Mouse (Mus musculus) limb, embryonic 10.5 days (tissue): ENCODE measurements at regions not wholly inside any gene's neighbourhood (a gene's known extent, or its start where the extent isn't known, plus 50 kb on each side); places are given as distances from the start of the nearest gene placed in this dataset.

Experiments used
- DNase-seq: peaks from one replicate; pipeline ENCODE4 v3.0.0-alpha.2; 2017; ENCODE audit warnings: low spot score
- H3K27ac ChIP-seq: fragments of 300-500 bp; sonication (generic); 2 replicates; pipeline ENCODE4 v1.5.1; 2016; ENCODE audit warnings: mild to moderate bottlenecking
- H3K27me3 ChIP-seq: fragments of 300-500 bp; sonication (generic); 2 replicates; pipeline ENCODE4 v1.6.1; 2016; ENCODE audit warnings: low read depth, mild to moderate bottlenecking; ENCODE audit not compliant: poor library complexity, severe bottlenecking
- H3K36me3 ChIP-seq: fragments of 300-500 bp; sonication (generic); 2 replicates; pipeline ENCODE4 v1.6.1; 2016; ENCODE audit warnings: mild to moderate bottlenecking, moderate library complexity
- H3K4me1 ChIP-seq: fragments of 300-500 bp; sonication (generic); 2 replicates; pipeline ENCODE4 v1.6.1; 2016
- H3K4me3 ChIP-seq: fragments of 300-500 bp; sonication (generic); 2 replicates; pipeline ENCODE4 v1.5.1; 2016; ENCODE audit warnings: mild to moderate bottlenecking, moderate library complexity
- H3K9me3 ChIP-seq: fragments of 300-500 bp; sonication (generic); replicated peaks from 2 replicates; pipeline ENCODE4 v1.6.1; 2016; ENCODE audit warnings: mild to moderate bottlenecking
- WGBS: fragments of 180-500 bp; shearing (Covaris S2); methylation state at CpG from one replicate; pipeline ENCODE4 v1.1.7; 2016; 5-methylcytosine and 5-hydroxymethylcytosine counted together

- H3K36me3 ChIP-seq = no peaks in the 10 kb centered on the region
- H3K27ac ChIP-seq = no peak overlapping the region
- WGBS = 78% methylated on average over 4 of the region's 4 CpGs
Observed at GRCm38 (mm10) chr12:92353386-92354257, 504.7 kb upstream of the Sel1l start.

GRCm38 (mm10) chr12:92318241-92318640, 469.3 kb upstream of the Sel1l start:
- Histone ChIP-seq H3K4me1 (no peaks in the 10 kb centered on the region), H3K36me3 (no peaks in the 10 kb centered on the region), H3K4me3 (no peak overlapping the region), H3K27me3 (no peaks in the 10 kb centered on the region), H3K27ac (no peak overlapping the region), H3K9me3 (no peaks in the 10 kb centered on the region)
- 89% methylated on average over 1 of the region's 1 CpGs for WGBS
- no peak for DNase-seq

More at GRCm38 (mm10) chr12:92353386-92354257, 504.7 kb upstream of the Sel1l start:
- Histone ChIP-seq H3K9me3 (no peaks in the 10 kb centered on the region), H3K4me1 (no peaks in the 10 kb centered on the region), H3K4me3 (no peak overlapping the region), H3K27me3 (no peaks in the 10 kb centered on the region)
- DNase-seq = no peak

DNA sequence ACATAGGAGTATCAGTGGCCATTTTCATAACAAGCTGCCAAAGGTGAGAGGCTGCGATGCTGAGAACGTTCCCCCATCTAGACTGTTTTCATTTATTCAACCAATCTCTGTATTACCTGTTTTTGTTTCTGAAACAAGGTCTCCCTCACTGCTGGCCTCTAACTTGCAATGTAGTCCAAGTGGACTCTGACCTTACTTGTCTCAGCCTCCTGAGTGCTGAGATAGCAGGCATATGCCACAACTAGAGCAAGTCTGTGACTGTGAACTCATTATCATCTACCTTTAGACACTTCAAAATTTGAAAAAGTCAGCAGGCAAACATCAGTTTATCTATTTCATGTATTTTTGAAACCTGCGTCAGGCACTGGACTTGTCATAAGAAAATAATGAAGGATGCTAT, 468.7 kb upstream of the Sel1l start:
- WGBS = 96% methylated on average over 3 of the region's 3 CpGs
- H3K27ac ChIP-seq = no peak overlapping the region
- no peaks in the 10 kb centered on the region for H3K9me3 ChIP-seq
- DNase-seq = no peak
- no peaks in the 10 kb centered on the region for H3K27me3 ChIP-seq
- H3K36me3 ChIP-seq = no peaks in the 10 kb centered on the region
- H3K4me1 ChIP-seq = no peaks in the 10 kb centered on the region
- H3K4me3 ChIP-seq = no peak overlapping the region

- Histone ChIP-seq H3K4me3 (no peak overlapping the region), H3K27ac (no peak overlapping the region), H3K9me3 (no peaks in the 10 kb centered on the region), H3K36me3 (no peaks in the 10 kb centered on the region), H3K4me1 (no peaks in the 10 kb centered on the region), H3K27me3 (no peaks in the 10 kb centered on the region)
- no peak for DNase-seq
Observed at GRCm38 (mm10) chr12:92316285-92316684, 467.3 kb upstream of the Sel1l start.

GRCm38 (mm10) chr12:92315820-92316219, 466.9 kb upstream of the Sel1l start:
- 88% methylated on average over 2 of the region's 2 CpGs for WGBS
- Histone ChIP-seq H3K27ac (no peak overlapping the region), H3K4me3 (no peak overlapping the region), H3K27me3 (no peaks in the 10 kb centered on the region), H3K36me3 (no peaks in the 10 kb centered on the region), H3K4me1 (no peaks in the 10 kb centered on the region), H3K9me3 (no peaks in the 10 kb centered on the region)
- no peak for DNase-seq

DNA sequence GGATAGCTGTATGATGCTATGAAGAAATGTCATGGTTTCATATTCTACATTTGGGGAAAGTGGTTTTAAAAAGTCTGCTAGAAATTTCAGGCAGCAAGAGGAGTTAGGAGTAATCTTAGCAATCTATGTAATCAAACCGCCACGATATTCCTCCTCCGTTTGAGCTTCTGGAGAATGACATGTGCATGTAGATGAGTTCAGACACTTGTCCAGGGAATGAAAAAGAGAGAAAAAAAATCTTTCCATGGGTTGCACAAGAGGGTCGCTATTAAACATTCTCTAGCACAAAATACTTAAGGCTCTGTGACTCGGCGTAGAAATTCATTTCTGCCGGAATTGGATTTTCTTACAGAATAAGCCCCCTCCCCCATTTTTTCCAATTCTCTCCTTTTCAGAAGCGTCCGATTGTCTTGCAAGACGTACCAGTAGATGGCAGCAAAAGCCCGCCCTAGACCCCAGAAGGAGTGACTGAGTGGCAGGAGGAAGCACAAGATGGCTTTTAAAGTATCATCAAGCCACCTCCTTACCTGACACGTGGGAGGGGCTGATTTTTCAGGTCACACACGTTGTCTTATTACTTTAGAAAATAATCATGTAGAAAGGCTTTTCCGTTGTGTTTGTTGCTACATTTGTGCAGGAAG, 454.1 kb upstream of the Sel1l start:
- Histone ChIP-seq H3K4me3 (no peak overlapping the region), H3K27me3 (no peaks in the 10 kb centered on the region), H3K9me3 (no peaks in the 10 kb centered on the region), H3K4me1 (no peaks in the 10 kb centered on the region), H3K27ac (no peak overlapping the region), H3K36me3 (no peaks in the 10 kb centered on the region)
- WGBS = 33% methylated on average over 14 of the region's 14 CpGs
- peak; percentile 85 for DNase-seq

DNA sequence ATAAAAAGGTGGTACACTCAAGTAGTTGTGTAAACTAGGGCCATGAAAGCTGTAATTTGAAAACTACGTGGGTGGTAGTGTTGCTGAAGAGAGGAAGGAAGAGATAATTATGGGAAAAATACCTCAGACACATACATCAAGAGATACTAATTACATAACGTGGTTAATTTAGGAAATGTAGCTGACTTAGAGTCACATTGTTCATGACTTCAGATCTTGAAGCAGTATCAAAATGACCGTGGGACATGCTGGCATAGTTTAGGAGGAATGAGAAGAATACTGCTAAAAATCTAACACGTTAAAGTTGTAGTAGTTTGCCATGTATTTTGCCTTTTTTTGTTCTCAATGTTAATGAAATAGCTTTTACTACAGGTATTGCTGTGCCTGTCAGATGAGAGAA, 445.9 kb upstream of the Sel1l start:
- no peak overlapping the region for H3K27ac ChIP-seq
- peaks cover 12% of the 10 kb centered on the region for H3K4me1 ChIP-seq
- 81% methylated on average over 4 of the region's 4 CpGs for WGBS
- no peak overlapping the region for H3K4me3 ChIP-seq
- no peaks in the 10 kb centered on the region for H3K9me3 ChIP-seq
- H3K36me3 ChIP-seq = no peaks in the 10 kb centered on the region
- H3K27me3 ChIP-seq = no peaks in the 10 kb centered on the region
- DNase-seq = no peak

DNA sequence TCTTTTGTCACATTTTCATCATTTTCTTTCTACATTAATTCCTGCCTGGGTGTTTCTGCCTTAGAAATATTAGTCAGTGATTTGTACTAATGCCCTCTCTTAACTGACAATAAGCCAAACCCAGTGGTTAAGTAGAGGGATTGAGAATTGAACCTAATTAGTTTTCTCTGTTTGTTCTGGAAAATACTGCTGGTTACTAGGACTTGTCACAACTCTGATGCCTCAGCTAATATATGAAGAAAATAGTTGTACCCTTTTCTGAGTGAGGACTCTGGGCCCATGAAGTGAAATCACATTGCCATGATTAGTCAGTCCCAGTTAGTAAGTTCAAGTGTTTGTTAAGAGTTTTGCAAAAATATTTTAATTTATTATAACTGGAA, 444.4 kb upstream of the Sel1l start:
- no peaks in the 10 kb centered on the region for H3K27me3 ChIP-seq
- H3K9me3 ChIP-seq = no peaks in the 10 kb centered on the region
- no peak overlapping the region for H3K4me3 ChIP-seq
- H3K4me1 ChIP-seq = peaks cover 12% of the 10 kb centered on the region
- no peak for DNase-seq
- no peaks in the 10 kb centered on the region for H3K36me3 ChIP-seq
- H3K27ac ChIP-seq = peak overlapping the region; percentile 20

- Histone ChIP-seq H3K36me3 (no peaks in the 10 kb centered on the region), H3K4me3 (no peak overlapping the region), H3K4me1 (peaks cover 12% of the 10 kb centered on the region), H3K27me3 (no peaks in the 10 kb centered on the region), H3K27ac (peak overlapping the region; percentile 20), H3K9me3 (no peaks in the 10 kb centered on the region)
- WGBS = 40% methylated on average over 11 of the region's 11 CpGs
- no peak for DNase-seq
Observed at GRCm38 (mm10) chr12:92292460-92293340, 443.7 kb upstream of the Sel1l start.

DNA sequence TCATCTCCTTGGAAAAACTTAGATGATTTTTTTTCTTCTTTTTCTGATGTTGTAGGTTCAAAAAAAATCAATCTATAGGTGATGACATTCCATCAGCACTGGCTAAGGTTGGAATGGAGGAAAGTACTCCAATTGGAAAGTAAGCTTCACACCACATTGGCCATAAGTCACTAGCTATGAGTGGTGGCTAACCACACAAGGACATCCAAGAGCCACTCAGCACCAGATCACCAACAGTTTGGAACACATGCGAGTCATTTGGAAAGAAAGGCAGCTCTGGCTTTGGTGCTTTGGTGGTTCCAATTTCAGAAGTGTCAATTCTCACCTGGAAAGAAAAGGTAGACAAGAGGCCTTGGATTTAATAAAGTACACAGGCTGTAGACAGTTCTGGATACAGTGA, 442.5 kb upstream of the Sel1l start:
- H3K36me3 ChIP-seq = no peaks in the 10 kb centered on the region
- WGBS = 84% methylated on average over 1 of the region's 1 CpGs

DNA sequence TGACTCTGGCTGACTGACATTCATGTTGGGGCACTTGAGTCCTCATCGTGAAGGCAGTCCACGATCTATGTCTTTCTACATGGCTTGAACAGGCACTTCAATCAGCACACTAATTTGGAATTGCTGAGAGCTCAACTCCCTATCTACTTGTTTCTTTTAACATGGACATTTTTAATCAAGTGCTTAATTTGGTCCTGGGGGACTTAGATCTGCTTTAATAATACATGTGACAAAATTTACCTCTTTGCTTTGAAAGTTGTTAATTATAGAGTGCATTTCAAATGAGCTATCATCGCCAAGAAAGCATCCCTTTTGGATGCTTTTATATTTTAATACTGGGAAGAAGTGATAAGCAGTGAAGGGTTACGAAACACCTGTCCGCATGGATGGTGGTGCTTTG, 436.6 kb upstream of the Sel1l start:
- Histone ChIP-seq H3K4me1 (no peaks in the 10 kb centered on the region), H3K4me3 (no peak overlapping the region), H3K27me3 (no peaks in the 10 kb centered on the region), H3K36me3 (no peaks in the 10 kb centered on the region), H3K27ac (no peak overlapping the region), H3K9me3 (no peaks in the 10 kb centered on the region)
- DNase-seq = no peak
- 89% methylated on average over 5 of the region's 5 CpGs for WGBS

More for the DNA sequence above, 442.5 kb upstream of the Sel1l start:
- Histone ChIP-seq H3K4me1 (peaks cover 12% of the 10 kb centered on the region), H3K27ac (no peak overlapping the region), H3K27me3 (no peaks in the 10 kb centered on the region), H3K4me3 (no peak overlapping the region), H3K9me3 (no peaks in the 10 kb centered on the region)
- DNase-seq = peak; percentile 57

DNA sequence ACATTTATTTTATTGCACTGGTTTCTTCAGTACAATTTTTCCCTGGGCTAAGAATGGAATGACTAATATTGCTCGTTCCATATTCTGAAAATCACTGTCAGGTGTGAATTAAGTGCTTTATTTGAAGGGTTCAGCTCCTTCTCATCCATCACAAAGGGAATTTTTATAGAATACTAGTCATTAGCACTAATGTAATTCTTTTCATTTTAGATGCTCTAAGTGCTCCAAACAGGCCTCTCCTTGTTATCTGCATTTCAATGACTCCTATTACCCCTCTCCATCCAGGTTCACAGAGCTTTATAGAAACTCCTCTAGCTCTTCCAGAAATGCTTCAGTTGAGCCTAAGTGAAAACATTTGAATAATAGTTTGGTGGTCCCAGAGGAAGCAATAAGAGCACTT, 431.5 kb upstream of the Sel1l start:
- 77% methylated on average over 1 of the region's 1 CpGs for WGBS

GRCm38 (mm10) chr12:92251962-92252361, 403.0 kb upstream of the Sel1l start:
- Histone ChIP-seq H3K4me3 (no peak overlapping the region), H3K36me3 (no peaks in the 10 kb centered on the region), H3K4me1 (no peaks in the 10 kb centered on the region), H3K9me3 (no peaks in the 10 kb centered on the region), H3K27me3 (no peaks in the 10 kb centered on the region), H3K27ac (no peak overlapping the region)
- DNase-seq = no peak
- 66% methylated on average over 4 of the region's 4 CpGs for WGBS

More for the DNA sequence above, 431.5 kb upstream of the Sel1l start:
- DNase-seq = no peak
- H3K27ac ChIP-seq = no peak overlapping the region
- H3K27me3 ChIP-seq = no peaks in the 10 kb centered on the region
- H3K36me3 ChIP-seq = no peaks in the 10 kb centered on the region
- H3K4me1 ChIP-seq = 0 out of 2 replicates have a peak, but pooled peaks cover 6% of the 10 kb centered on the region
- H3K4me3 ChIP-seq = no peak overlapping the region
- no peaks in the 10 kb centered on the region for H3K9me3 ChIP-seq
